Mouse (Mus musculus) frontal cortex, postnatal 36 days (tissue): ENCODE results near the gene Exoc1.

Experiments
- DNase-seq, 2 experiments: peaks; one replicate each; pipeline ENCODE4 v3.0.0; 2022; ENCODE audit warnings: low spot score in 2 of 2

The Exoc1 gene

DNA sequence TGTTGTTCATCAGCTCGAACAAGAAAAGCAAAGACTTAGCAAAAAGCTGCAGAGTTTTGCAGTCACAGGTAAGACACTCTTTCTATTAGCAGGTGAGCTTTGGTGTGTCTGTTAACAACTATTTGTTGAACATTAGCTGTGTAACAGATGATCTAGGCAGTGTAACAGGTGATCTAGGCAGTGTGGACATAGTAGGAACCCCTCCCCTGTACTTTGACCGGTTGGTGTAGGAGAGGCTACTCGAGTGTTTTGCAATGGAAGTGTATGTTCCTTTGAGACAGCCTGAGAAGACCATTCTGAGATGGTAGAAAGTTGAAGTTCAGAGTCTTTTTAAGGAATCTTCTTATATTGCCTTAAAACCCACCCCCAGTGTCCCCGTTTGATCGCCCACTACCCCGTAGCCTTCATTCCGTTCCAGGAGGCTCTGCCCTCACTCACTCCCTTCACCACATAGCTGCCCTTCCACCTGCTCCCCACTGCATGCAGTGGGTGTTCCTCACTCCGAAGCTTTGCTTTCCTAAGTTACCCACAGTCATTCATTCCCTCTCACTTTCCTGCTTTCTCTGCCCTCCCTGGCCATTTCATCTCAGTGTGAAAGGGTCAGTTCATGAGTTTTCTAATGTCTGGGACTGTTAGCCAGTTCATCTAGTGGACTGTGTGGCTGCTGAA lies 80.7 kb downstream of the Exoc1 start:
- no peak for DNase-seq

DNA sequence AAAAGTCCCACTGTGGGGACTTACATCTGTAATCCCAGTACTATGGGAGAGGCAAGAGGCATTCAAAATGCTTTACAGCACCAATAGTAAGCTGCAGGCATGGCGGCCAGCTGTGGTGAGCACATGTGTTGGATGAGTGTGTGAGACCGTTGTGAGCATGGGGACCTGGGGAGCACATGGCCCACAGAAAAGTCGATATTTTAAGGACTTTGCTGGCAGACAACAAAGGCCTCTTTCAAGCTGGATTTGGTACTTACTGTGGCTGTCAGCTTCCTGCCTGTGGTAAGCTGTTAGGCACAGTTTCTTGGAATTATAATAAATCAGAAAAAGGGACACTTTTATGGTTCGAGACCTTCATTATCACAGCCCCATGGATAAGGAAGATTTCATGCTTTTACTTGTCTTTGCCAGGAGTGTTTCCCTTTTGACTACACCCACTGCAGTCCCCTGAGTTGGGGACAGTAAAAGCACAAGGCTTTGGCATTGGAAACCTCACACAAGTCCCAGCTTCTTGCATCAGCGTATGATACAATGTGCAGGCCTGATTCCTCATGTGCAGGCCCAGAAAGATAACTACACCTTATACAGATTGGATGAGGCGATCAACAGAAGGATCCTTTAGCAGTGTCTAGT lies 83.9 kb downstream of the Exoc1 start:
- no peak for DNase-seq

DNA sequence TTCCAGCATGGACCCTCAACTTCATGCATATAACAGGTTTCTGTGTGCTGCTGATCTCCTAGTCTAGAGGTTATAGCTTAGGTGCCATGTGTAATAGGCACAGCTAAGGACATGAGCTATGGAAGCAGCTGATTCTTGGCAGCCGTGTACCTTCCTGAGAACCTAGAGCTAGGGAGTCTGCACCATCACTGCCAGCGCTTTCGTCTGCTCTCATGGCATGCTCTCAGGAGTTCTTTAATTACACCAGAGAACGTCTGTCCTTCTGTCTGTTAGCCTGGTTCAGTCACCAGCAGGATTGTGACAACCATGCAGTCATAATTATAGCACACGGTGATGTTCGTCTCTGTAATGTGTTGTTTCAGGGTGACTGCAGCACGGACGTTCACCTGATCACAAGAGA lies 86.2 kb downstream of the Exoc1 start:
- peak in 1 of 2 experiments; percentile 6 for DNase-seq

DNA sequence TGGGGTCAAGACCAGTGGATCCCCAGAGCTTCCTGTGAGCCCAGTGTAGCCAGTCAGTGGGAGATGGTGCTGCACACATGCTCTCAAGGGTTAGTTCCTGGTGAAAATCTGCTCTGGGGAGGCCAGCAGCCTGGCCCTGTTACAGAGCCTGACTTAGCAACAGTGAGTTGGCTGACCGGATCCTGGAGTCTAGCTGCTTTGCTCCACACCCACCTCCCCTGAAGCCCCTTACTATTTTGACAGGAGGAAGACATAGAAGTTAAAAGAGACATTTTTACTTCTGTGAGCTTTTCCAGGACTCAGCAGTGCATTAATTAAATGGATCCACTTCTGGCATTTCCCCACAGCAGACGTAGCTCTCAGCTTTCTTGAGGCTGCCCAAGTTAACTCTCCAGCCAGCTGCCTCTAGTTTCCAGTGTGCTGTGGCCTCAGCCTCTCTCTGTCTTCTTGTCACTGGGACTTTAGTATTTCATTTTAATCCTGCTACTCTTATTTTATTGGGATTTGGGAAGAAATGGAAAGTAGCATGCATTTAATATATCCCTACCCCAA lies 87.2 kb downstream of the Exoc1 start:
- DNase-seq = no peak

DNA sequence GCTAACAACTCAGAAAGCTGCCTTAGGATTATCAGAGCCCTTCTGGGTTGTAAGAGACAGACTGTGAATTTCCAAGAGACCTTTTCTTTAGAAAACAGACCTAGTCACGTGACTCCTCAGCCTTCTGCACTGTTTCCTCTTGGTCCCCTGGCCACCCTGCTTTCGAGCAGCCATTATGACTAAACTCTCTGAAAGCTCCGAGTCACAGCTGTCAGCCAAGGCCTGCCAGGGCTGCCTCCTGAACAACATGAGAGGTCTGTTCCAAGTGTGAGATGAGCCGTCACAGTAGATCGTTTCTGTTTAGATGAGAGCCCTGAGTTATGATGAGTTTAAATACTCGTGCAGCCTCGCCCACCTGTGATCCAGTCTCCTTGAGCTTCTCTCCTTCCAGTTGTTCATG lies 89.6 kb downstream of the Exoc1 start:
- no peak for DNase-seq
